In genomic region chr1:169928454-169928971, GRCm38 (mm10) we compare ENCODE assay signal across 9 mouse cellular contexts. TPM values are rescaled to one million over a fixed set of nuclear protein-coding genes. Genes with fewer than 3 reads are reported as not detected.
A peak's percentile ranks its signal among the peaks of the same experiment; 100 is the strongest.
DNase-seq lines count a peak whose midpoint lies in the region; ATAC-seq lines count a peak whose summit lies in the region.
"Had no signal": no experiment of that assay in that cellular context is flagged by ENCODE, and none has a peak within 500 bp of the region (broad histone marks: within the 10 kb centered on the region; RNA-seq: fewer than 3 reads in every experiment).

TSS of gene Ccdc190 (plus strand) at chr1:169928648.

- peak; percentile 55 to 57 for DNase-seq in heart, adult 18-20 months
- DNase-seq in heart, adult 8-10 months (ENCODE audit: low spot score), result no peak
- peak in 1 of 2 experiments; percentile 32 for DNase-seq in layer of hippocampus, postnatal 10 days (ENCODE audit: low spot score in 2 of 2)
- DNase-seq in ovary, postnatal 14 days (ENCODE audit: low spot score), result no peak

- H3K9me3 ChIP-seq in forebrain, embryonic 16.5 days (ENCODE audit: control insufficient read depth, low read length), result no peaks in the 10 kb centered on the region
- no peaks in the 10 kb centered on the region for H3K9me3 ChIP-seq in hindbrain, embryonic 13.5 days
- no peaks in the 10 kb centered on the region for H3K9me3 ChIP-seq in midbrain, embryonic 15.5 days
- H3K9me3 ChIP-seq in liver, embryonic 12.5 days (replicated peaks), result no peaks in the 10 kb centered on the region

- no peaks in the 10 kb centered on the region for H3K27me3 ChIP-seq in forebrain, embryonic 16.5 days (replicated peaks; ENCODE audit: control insufficient read depth, insufficient read depth, low read length)
- H3K27me3 ChIP-seq in hindbrain, embryonic 13.5 days, result no peaks in the 10 kb centered on the region
- H3K27me3 ChIP-seq in midbrain, embryonic 15.5 days (replicated peaks), result no peaks in the 10 kb centered on the region
- no peaks in the 10 kb centered on the region for H3K27me3 ChIP-seq in liver, embryonic 12.5 days (replicated peaks)

- H3K27ac ChIP-seq in forebrain, embryonic 16.5 days (ENCODE audit: low read length), result 0 out of 2 replicates have a peak within 1 kb of the TSS, but pooled peaks have one; percentile 49
- peak within 1 kb of the TSS; percentile 71 for H3K27ac ChIP-seq in hindbrain, embryonic 13.5 days
- peak within 1 kb of the TSS; percentile 39 for H3K27ac ChIP-seq in midbrain, embryonic 15.5 days
- no peak within 1 kb of the TSS for H3K27ac ChIP-seq in liver, embryonic 12.5 days

- peak within 1 kb of the TSS; percentile 4; the same call in 1 of the 2 replicates for H3K4me3 ChIP-seq in forebrain, embryonic 16.5 days (replicated peaks; ENCODE audit: low read length)
- H3K4me3 ChIP-seq in hindbrain, embryonic 13.5 days, result peak within 1 kb of the TSS; percentile 18; the same call in 1 of the 2 replicates
- peak within 1 kb of the TSS; percentile 11; the same call in 1 of the 2 replicates for H3K4me3 ChIP-seq in midbrain, embryonic 15.5 days
- no peak within 1 kb of the TSS for H3K4me3 ChIP-seq in liver, embryonic 12.5 days
- H3K4me3 ChIP-seq: myocyte had no signal

- ATAC-seq in forebrain, embryonic 16.5 days, result peak; percentile 76
- ATAC-seq in hindbrain, embryonic 13.5 days (ENCODE audit: low FRiP score), result peak; percentile 89
- peak; percentile 84 for ATAC-seq in midbrain, embryonic 15.5 days (replicated peaks)
- no peak for ATAC-seq in liver, embryonic 12.5 days

- H3K4me2 ChIP-seq in forebrain, embryonic 16.5 days (ENCODE audit: low read length), result peak within 1 kb of the TSS; percentile 30
- H3K4me2 ChIP-seq in hindbrain, embryonic 13.5 days, result peak within 1 kb of the TSS; percentile 34
- H3K4me2 ChIP-seq in midbrain, embryonic 15.5 days, result peak within 1 kb of the TSS; percentile 29
- H3K4me2 ChIP-seq in liver, embryonic 12.5 days, result no peak within 1 kb of the TSS

- H3K9ac ChIP-seq in forebrain, embryonic 16.5 days (replicated peaks; ENCODE audit: low read depth, low read length), result peak within 1 kb of the TSS; percentile 5; the same call in 1 of the 2 replicates
- H3K9ac ChIP-seq in hindbrain, embryonic 13.5 days, result 0 out of 2 replicates have a peak within 1 kb of the TSS, but pooled peaks have one; percentile 15
- no peak within 1 kb of the TSS for H3K9ac ChIP-seq in midbrain, embryonic 15.5 days
- H3K9ac ChIP-seq in liver, embryonic 12.5 days, result no peak within 1 kb of the TSS

- no peaks in the 10 kb centered on the region for H3K36me3 ChIP-seq in forebrain, embryonic 16.5 days (ENCODE audit: control insufficient read depth, insufficient read depth)
- H3K36me3 ChIP-seq in hindbrain, embryonic 13.5 days, result no peaks in the 10 kb centered on the region
- no peaks in the 10 kb centered on the region for H3K36me3 ChIP-seq in midbrain, embryonic 15.5 days (replicated peaks)
- no peaks in the 10 kb centered on the region for H3K36me3 ChIP-seq in liver, embryonic 12.5 days

- H3K4me1 ChIP-seq in forebrain, embryonic 16.5 days (replicated peaks; ENCODE audit: control insufficient read depth, insufficient read depth, low read length), result peaks cover 9% of the 10 kb centered on the region
- peaks cover 11% of the 10 kb centered on the region for H3K4me1 ChIP-seq in hindbrain, embryonic 13.5 days (replicated peaks)
- peaks cover 17% of the 10 kb centered on the region for H3K4me1 ChIP-seq in midbrain, embryonic 15.5 days
- H3K4me1 ChIP-seq in liver, embryonic 12.5 days, result no peaks in the 10 kb centered on the region

- WGBS in forebrain, embryonic 16.5 days, result 1% methylated on average over 12 of the region's 12 CpGs
- WGBS in hindbrain, embryonic 13.5 days, result 10% methylated on average over 12 of the region's 12 CpGs
- WGBS in midbrain, embryonic 15.5 days, result 6% methylated on average over 12 of the region's 12 CpGs
- WGBS in liver, embryonic 12.5 days (ENCODE audit: insufficient replicate concordance), result 21% methylated on average over 12 of the region's 12 CpGs

RNA-seq across cellular contexts. Expression of gene Ccdc190, which starts in this region (rescaled TPM):
- total RNA-seq in heart, adult 18-20 months (2021), result under 1 TPM in 1 of 2 experiments, not detected in 1; 0.31 TPM
- not detected for total RNA-seq in heart, adult 8-10 months (2022)
- 0.96 and 1.7 TPM in 2 replicates for polyA plus RNA-seq in forebrain, embryonic 16.5 days (2015; fragmentation: Nextera tagmentation; extraction: Ambion mirVana)
- polyA plus RNA-seq in hindbrain, embryonic 13.5 days (2015; fragmentation: Nextera tagmentation; extraction: Ambion mirVana), result 1.5 and 2.3 TPM in 2 replicates
- total RNA-seq in layer of hippocampus, postnatal 10 days (2021), result 10 to 100 TPM; 14.5 to 15.3 TPM
- 3.3 and 4.4 TPM in 2 replicates for polyA plus RNA-seq in midbrain, embryonic 15.5 days (2015; fragmentation: Nextera tagmentation; extraction: Ambion mirVana)
- not detected in 2 replicates for polyA plus RNA-seq in liver, embryonic 12.5 days (2016; fragmentation: Nextera tagmentation; extraction: Ambion mirVana)
- polyA plus RNA-seq: myocyte had no signal

Comparison
In these comparisons a context has a peak if more than half of its experiments do, and no peak if none do; other contexts are left out.
1. RNA of gene Ccdc190 (total RNA-seq): 14.5 to 15.3 TPM in layer of hippocampus, postnatal 10 days; 0.31 TPM in heart, adult 18-20 months and not detected in heart, adult 8-10 months; every median in the first group is over 10 times any median in the second.
2. Peak in DNase-seq in heart, adult 18-20 months; RNA of the gene not detected or under 1 TPM.
3. H3K9ac ChIP-seq: peak in forebrain, embryonic 16.5 days (single experiment) and hindbrain, embryonic 13.5 days (single experiment); none in midbrain, embryonic 15.5 days (single experiment) and liver, embryonic 12.5 days (single experiment).